Mouse (Mus musculus): ENCODE measurements around the gene Stxbp6.

- TF ChIP-seq POLR2A (IDR thresholded peaks at IDR 0.05; ENCODE audit: control insufficient read depth, extremely low read depth, insufficient read depth, low read length, poor library complexity) (no peak), CTCF (IDR thresholded peaks at IDR 0.05; ENCODE audit: borderline replicate concordance, control insufficient read depth, extremely low read depth, insufficient read depth, low read length, poor library complexity) (no peak)
These were observed 152.3 kb downstream of the Stxbp6 start for GRCm38 (mm10) chr12:44922241-44922640.

All from thymus, adult 2 months (tissue).